Mouse (Mus musculus) adrenal gland, adult (tissue): ENCODE measurements around the gene Tspan4.
A peak's percentile ranks its signal among the peaks of the same experiment; 100 is the strongest.

ENCODE experiments used
- DNase-seq, 2 experiments: peaks; one replicate each; pipeline ENCODE4 v3.0.0; 2022 to 2023; ENCODE audit warnings: low spot score in 1 of 2; ENCODE audit not compliant: inconsistent age in 2 of 2

Gene Tspan4

DNA sequence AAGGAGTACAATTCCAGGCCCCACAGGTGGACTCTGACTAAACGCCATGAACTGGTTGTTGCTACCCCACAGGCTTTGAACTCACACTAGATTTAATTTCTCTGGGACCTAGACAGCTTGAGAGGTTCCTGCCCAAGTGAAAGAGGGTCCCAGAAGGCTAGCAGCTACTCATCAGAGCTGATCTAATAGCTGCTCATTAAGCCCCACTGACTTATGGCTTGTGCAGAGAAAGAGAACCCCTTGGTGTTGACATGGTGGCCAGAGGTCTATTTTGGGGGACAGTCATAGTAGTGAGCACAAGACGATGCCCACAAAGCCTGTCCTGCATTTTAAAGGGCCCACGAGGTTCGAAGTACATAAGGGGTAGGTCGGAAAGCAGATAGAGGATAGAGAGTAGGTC lies 880 bp upstream of the Tspan4 start:
- no peak for DNase-seq

DNA sequence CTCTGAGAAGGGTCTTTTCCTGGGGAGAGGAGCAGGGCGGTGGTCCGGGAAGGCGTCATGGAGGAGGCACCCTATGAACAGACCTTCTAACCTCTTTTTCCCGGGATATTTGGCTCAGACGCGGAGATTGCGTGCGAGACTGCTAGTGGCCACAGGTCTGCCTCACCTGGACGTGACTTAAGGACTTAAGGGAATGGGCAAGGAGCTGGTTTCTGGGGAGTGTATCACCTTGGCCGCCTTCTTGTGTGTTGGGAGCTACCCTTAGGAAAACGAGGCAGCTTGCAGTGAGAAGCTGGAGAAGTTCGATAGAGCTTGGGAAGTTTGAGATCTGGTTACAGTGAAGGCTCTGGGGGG lies 742 bp downstream of the Tspan4 start:
- DNase-seq, result no peak

DNA sequence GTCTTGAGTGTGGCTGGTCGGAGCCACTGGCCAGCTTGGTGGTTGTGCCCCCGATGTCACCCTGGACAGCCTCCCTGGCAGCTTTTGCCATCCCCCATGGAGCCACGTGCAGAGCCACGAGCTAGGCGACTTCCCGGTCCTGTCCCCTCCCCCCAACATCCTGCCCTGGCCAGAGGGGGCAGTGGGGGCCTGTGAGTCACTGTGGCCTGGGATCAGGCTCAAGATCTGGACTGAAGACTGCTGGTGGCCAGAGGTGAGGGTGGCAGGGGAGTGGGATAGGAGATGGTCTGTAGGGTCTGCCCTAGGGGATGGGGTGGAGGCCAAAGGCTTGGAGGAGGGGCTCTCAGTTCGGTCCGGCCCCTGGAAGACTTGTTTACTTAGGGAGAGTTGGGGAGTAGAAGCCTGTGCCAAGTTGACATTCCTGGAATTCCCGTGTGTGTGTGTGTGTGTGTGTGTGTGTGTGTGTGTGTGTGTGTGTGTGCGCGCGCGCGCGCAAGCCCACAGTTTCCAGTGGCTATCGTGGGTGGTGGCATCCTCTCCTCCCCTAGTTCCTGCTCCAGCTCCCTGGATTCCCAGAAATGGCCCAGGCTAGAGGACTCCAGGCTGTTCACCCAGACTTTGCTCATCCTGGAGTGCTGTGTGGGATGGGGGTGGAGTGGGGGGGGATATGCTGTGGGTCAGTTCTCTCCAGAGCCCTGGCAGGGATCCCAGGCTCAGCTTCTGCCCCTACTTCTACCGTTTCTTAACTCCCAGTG lies 1.4 kb downstream of the Tspan4 start:
- DNase-seq, result peak; percentile 96 to 98

DNA sequence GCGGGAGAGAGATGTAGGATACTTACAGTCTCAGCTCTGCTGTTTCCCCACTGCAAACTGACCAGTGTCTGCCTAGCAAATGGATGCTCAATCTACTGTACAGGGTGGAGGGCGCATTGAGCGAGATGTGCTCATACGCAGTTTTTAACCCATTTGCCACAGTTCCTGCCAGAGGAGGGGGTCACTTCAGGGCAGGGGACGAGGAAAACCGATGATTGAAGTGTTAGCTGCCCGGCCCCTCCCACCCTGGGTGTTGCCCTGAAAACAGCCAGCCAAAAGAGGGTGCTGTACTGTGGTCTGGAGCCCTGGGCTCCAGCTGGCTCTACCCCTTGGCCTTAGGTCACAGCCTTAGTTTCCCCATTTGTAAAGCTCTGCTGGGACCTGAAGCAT lies 1.9 kb downstream of the Tspan4 start:
- DNase-seq, result peak; percentile 62 to 85

DNA sequence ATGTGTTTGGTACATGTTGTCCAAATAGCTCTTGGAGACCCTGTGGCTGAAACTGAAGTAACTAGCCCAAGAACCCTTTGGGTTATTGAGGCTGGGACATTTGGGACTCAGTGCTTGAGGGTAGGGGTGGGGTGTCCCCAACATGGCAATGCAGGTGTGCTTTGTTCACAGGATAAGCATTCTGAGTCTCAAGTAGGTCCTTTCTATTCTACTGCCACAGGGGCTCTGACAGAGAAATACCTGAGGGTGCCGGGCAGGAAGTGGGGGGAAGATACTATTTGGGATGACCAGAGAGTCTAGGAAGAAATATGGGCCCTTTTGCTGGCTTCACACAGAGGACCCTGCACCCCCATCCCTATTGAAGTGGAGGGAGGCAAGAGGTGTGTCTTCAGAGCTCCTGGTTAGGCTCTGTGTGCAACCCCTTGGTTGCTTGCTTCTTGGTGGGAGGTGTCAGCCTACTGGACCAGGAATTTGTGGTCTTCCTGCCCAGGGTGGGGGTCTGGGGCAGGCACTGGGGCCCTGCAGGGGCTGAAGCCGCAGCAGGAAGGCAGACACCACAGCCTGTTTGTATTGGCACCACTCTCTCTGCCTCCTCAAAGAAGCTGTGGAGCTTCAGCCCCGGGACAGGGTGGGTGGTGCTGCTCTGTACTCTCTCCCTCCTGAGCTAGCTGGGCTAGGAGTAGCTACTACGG lies 2.7 kb downstream of the Tspan4 start:
- DNase-seq, result no peak

DNA sequence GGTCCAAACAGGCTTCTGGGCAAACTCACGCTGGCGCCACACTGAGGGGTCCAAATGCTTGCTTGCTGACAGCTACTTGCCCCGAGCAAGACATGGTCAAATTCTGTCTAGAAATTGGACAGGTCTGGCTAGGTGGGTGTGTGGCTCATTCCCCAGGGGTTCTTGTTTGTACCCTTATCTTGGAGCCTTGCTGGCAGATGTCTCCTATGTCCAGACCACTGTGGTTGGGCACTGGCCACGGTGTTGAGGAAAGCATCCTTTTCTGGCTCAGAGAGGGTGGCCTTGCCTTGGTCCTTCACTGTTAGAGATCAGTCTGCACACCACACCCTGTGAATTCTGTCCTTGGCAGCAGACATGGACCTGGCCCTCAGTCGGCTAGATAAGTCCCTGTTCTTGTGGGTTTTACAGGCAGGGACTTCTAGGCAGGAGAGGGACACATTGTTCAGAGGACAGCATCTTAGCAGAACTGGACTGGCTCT lies 3.3 kb downstream of the Tspan4 start:
- peak; percentile 78 to 82 for DNase-seq

DNA sequence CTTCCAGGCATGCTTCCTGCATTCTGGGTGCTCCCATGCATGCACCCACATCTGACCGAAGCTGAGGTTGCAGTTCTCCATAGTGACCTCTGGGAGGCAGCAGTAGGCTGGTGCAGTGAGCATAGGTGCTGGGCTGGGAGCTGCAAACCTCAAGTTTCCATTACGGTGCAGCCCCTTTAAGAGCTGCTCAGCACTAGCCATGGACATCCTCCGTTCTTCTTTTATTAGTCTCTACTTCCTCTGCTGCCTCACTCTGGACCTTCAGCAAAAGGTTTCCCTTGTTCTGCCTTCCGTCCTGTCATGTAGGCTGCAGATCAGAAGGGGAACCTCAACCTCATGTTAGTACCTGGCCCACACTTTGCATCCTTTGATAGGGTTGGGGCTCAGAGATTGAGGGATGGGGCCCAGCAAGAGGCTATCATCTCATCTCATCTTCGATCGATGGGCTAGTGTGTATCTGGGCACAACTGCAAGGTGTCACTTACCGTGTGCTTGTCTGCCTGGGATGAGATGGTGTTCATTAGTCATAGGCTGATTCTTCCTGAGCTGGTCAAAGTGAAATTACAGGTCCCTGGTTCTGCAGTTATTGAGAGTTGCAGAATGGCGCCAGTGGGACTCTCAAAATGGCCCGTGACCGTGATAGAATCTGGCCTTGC lies 5.9 kb downstream of the Tspan4 start:
- peak; percentile 73 to 91 for DNase-seq

DNA sequence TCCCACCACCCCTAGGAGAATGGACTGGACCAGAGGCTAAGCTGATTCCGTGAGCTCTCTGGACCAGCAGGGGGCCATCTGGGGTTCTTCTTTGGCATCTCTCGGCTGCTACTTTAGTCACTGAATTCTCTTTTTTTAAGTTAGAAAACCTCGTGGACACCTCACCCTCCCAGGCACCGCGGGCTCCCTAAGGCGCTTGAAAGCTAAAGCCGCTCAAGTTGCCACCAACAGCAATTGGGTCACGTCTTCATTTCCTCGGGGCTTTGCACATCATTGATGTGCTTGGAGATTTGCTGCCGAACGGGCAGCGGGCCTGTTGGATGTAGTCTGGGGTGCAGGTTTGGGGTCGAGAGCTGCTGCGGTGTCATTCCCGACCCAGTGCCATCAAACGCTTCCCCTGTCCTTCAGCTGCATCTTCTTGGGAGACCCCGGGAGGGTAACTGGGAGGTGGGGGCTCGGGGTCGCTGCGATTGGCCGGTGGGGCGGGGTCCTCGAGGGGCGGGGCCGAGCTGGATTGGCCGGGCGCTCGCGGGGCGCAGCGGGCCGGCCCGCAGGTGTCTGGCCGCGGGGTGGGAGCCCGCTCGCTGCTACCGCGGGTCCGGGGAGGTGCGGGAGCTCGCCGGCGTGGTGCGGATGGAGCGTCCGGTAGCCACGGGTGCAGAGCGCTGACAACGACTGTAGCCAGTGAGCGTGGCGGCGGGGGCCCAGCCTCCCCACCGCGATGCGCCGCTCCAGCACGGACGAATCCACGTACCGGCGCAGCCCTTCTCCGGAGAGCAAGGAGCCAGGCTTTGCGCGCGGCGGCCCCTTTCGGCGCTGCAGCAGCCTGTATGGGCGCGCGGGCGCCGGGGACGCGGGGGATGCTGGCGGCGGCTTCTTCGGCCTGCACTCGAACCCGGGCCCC lies 6.7 kb downstream of the Tspan4 start:
- peak; percentile 60 to 85 for DNase-seq

DNA sequence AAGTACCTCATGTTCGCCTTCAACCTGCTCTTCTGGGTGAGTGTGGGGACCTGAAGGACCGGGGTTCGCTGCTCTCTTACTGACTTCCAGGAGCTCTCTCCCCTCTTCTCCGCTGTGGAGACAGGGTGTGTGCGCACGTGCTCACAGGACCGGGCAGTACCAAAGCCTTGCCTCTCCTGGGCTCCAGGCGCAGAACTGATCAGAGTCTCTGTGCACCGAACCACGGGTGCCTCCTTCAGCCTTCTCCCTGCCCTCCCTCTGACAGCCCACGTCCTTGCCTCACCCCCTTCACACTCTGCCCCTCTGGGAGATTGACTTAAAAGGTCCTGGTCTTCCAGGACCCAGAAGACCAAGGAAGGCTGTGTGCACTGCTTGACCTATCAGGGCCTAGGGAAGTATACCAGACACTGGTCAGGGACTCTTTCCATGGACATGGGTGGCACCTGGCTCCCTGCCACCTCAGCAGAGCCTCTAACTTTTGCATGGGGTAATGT lies 7.5 kb downstream of the Tspan4 start:
- no peak for DNase-seq

DNA sequence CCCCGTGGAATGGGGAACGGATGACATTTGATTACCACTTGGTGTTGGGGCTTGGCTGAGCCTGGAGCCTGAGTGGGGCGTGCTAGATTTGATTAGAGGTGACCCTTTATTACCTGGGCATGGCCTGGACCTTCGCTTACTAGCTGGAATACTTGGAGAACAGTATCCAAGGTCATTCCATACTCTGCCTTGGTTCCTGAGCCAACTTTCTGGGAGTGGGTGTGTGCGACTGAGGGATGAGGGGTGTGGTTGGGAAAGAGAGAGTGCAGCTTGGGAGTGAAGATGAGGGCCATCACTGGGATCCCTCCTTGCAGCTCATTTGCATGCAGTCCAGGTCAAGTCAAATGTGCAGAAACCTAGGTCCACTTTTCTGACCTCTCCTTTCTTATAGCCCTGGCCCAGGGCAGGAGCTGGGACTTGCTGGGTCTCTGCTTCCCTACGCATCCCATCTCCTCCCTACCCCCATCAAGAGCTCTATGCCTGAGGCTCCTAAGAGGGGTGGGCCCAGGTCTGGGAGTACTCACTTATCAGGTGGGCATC lies 8.1 kb downstream of the Tspan4 start:
- DNase-seq, result no peak

DNA sequence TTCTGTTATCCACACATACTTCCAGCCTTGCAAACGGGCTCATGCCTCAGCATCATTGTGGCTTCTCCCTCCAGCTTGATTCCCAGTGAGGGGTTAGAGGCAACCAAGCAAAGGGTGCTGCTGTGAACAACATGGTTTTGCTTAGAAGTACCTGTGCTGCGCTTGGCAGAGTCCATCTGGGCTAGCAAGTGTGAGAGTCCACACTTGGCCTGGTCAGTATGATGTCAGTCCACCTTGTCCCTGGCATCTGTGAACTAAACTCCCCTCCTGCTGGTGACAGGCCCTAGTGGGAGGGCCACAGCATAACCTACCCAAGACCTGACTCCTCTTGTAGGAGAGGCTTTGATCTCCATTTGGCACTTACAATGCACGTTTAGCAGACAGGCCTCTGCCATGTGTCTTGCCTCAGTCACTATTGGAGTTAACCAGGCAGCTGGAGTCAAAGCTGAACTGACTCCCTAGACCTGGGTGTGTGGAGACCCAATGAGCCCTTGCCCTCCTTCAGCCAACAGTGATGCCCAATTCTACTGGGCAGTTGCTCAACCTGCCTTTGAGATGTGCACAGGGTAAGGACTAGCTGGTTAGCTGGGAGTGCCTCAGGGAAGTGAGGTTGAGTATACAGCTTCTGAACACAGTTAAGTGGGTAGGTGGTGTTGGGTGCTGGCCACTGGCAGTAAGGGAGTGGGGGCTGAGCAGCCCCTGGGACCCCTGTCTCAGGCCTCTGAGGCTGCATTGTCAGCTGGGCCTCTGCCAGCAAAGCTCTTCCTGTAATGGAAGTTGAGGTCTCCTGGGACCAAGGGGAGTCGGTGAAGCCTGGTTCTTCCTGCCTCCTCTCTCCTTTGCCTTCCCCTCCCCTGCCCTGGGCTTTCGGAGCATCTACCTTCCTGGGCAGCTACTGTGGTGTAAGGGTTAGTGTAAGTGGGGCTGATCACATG lies 9.4 kb downstream of the Tspan4 start:
- no peak for DNase-seq

DNA sequence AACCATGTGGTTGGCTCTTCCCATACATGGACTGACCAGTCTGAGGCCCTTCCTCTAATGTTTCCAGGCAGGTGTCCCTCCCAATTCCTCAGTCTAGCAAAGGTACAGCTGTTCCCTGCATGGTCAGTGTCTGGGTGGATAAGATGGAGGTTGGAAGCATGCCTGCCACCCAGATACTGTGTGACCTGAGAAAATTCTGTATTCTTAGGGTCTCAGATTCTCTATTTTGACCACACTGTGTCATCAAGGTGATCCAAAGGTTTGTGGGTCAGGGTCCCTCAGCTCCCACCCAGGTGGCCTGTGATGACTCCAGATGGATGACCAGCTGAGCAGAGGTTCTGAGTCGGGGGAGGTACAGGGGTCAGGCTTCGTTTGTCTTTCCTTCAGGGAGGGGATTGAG lies 10.1 kb downstream of the Tspan4 start:
- DNase-seq, result no peak

DNA sequence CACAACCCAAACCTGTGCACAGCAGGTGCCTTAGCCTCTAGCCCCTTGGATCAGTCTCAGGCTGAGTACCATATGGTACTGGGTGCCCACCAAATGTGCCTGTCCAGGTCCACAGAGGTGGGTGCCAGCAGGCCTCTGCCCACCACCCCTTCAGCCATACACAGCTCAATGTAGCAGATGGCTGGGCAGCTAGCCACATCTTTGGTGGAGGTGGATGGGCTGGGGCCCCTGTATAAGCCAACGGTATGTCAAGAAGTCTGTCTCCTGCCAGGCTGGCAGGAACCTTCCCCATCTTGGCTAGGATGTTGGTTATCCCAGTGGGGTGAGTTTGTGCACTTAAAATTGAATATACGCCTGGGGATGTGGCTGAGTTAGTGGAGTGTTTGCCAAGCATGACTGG lies 10.6 kb downstream of the Tspan4 start:
- DNase-seq, result no peak

DNA sequence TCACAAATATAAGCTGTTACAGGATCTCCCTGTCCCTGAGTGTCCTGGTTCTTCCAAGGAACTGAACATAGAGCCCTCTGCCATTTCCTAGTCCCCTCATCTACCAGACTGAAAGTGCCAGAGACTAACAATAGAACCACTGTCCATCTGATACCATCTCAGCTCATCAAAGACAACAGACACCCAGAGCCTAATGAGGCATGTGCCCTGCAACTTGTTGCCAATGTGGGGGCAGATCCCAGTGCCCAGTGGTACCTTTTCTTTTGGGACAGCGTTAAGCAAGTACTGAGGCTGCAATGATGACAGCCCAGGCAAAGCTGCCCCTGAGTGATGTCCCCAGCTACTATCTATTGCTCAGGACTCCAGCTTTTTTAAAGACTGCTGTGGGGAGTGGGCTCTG lies 11.2 kb downstream of the Tspan4 start:
- DNase-seq, result no peak

DNA sequence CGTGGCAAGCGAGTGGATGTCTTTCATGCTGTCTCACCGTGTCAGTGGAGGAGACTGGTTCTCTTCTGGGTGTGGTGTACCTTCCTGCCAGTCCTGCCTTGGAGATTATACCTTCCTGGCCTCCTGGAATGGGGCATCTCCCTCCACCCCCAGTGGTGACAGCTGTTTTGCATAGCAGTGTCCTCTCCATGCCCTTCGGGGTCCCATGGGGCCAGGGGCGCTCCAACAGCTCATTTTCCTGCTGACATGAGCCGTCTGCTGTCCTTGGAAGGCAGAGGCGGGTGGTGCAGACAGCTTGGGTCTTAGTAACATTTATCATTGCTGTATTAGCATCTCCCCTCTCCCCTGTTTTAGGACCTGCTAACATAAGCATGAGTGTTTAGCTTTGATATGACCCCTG lies 12.1 kb downstream of the Tspan4 start:
- no peak for DNase-seq

DNA sequence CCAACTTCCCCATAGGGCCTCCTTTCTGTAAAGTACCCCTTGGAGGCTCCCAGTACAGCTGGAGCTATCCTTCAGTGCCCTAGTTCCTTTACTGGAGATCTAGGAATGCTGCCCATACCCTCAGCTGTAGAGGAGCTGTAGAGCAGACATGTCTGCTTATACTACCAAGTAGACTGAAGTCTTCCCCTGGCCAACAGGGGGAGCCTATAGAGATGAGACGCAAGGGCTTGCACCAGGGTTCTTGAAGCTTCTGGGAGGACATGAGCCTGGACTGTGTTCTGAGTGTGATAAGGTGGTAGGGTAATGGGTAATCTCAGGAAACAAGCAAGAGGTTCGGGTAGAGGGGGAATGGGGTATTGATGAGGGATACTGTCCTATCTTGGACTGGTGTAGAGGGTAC lies 16.1 kb downstream of the Tspan4 start:
- DNase-seq, result no peak

DNA sequence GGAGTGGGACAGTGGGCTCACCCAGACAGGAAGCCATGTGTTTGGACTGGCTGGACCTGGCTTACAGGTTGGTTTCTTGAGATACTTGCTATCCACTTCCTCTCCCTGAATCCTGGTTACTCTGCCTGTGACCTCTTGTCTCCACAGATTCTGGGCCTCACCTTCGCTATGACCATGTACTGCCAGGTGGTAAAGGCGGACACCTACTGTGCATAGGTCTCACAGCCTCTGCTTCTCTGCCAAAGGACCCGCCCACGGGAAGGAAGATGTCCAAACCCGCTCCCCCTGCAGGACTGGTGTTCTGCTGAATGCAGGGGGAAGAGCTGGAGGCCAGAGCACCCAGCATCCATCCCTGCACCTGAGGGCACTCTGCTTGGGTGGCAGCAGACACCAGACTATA lies 17.7 kb downstream of the Tspan4 start:
- DNase-seq, result no peak

DNA sequence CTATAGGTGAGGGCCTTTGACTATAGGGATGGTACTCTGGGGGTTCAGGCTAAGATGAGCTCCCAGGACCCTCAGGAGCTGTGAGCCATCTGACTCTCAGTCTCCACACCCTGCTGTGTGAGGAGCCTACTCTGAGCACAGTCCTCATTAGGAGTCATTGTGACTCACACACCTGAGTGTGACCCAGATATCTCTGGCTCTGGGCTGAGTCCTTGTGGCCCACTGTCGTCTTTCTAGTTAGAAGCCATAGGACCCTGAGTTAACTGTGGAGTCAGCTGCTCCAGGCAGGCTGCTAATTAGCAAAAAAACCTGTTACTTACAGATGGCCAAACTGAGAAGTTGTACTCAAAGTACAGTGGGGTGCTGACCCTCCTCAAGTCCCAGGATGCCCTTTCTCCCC lies 18.7 kb downstream of the Tspan4 start:
- DNase-seq, result no peak

DNA sequence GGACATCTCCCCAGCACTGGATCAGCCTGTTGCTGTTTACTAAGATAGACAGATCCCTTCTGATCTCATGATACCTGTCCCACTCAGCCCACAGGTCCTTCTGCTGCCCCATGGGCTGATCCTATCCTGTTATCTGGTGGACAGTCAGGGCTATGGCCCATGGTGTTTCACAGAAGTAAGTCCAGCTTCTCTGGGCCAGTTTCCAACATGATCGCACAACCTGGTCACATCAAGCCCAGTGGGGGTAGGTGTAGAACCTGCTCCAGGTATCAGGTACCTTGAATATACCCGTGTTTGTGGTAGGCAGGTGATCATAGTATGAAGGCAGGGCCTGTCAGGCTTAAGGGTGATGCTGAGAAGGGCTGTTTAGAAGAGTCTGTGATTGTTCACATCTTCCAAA lies 20.3 kb downstream of the Tspan4 start:
- no peak for DNase-seq

DNA sequence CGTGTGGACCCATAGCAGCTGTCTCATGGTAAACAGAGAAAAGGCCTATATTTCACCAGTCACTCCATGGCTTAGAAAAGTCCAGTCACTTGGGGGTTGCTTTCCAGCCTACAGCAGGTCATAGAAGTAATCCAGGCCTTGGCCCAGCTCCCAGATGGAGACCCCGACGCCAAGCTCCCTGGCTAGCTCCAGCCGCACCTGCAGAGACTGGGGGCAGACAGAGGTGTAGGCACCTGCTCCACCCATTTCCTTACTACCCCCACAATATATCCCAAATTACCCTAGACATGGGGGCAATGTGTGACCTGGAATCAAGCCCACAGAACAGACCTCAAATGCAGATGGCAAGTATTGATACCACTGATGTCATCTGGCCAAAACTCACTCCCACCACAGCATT lies 20.9 kb downstream of the Tspan4 start:
- no peak for DNase-seq
